Mouse (Mus musculus) lung, postnatal 0 days (tissue): ENCODE results near the gene Etv6.

Experiments
- CTCF ChIP-seq: IDR thresholded peaks from 2 replicates; pipeline ENCODE4 v1.5.1; 2016; ENCODE audit warnings: antibody characterized with exemption, mild to moderate bottlenecking
- EP300 ChIP-seq: IDR thresholded peaks from 2 replicates; pipeline ENCODE4 v1.6.1; 2016; ENCODE audit warnings: antibody characterized with exemption, mild to moderate bottlenecking, control low read depth

- no peak for TF ChIP-seq EP300
- TF ChIP-seq CTCF, result no peak
These were observed 184.8 kb downstream of the Etv6 start for GRCm38 (mm10) chr6:134220209-134220777.
